Mouse (Mus musculus): ENCODE results near the gene Eya2. TPM values are rescaled to one million over a fixed set of nuclear protein-coding genes. Genes with fewer than 3 reads are reported as not detected.
A peak's percentile ranks its signal among the peaks of the same experiment; 100 is the strongest.

The Eya2 gene
- polyA plus RNA-seq, 1 experiment, result 0.12 TPM

DNA sequence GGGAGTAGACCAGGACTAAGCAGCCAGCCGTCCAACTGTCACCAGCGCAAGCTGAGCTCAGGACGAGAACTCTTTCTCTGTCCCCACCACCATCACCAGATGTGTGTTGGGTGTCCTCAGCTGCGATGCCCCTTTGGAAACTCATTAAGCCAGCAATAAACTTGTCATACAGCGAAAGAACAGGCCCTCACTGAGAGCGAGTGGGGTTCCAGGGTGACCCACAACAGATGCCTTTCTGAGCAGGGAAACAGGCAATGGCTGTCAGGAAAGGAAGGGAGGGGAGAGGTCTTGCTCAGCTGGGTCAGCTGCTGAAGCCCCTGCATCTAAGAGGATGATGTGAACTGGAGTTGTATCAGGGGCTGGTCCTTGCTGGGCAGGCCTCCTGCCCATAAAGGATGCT, 2.7 kb downstream of the Eya2 start:
- Histone ChIP-seq H3K79me2 (ENCODE audit: control insufficient read depth, insufficient read depth) (no peaks in the 10 kb centered on the region), H3K27me3 (ENCODE audit: control insufficient read depth, insufficient read depth, insufficient read length) (peaks cover 40% of the 10 kb centered on the region), H3ac (ENCODE audit: control insufficient read depth, insufficient read length) (no peak overlapping the region), H3K36me3 (ENCODE audit: control insufficient read depth, insufficient read depth) (no peaks in the 10 kb centered on the region), H3K4me2 (ENCODE audit: low read depth) (no peak overlapping the region), H3K4me3 (no peak overlapping the region)
- TF ChIP-seq MYOG (IDR thresholded peaks at IDR 0.05; ENCODE audit: control insufficient read depth in 1 of 3, insufficient read depth in 1 of 3, insufficient read length in 2 of 3, low read depth in 2 of 3) (no peak), USF1 (IDR thresholded peaks at IDR 0.05; ENCODE audit: low read depth) (no peak), TCF12 (IDR thresholded peaks at IDR 0.05; ENCODE audit: insufficient read depth, poor library complexity, severe bottlenecking) (no peak), MAX (IDR thresholded peaks at IDR 0.05; ENCODE audit: low read depth) (no peak)

DNA sequence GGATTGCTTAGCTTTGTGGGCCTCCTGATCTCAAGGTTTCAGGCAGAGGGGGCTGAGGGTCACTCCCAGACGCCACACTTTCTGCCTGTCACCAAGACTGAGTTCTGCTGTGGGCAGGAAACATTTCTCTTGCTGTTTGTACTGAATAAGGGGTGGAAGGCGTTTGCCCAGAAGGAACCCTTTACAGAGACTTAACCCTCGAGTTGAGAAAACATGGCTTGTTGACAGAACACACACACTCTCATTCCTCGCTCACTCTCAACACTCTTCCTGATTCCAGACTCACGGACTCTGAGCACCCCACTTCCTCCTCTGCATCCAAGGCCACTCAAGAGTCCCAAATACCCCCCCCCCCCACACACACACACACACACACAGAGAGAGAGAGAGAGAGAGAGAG, 3.3 kb downstream of the Eya2 start:
- Histone ChIP-seq H3K4me3 (no peak overlapping the region), H3K79me2 (ENCODE audit: control insufficient read depth, insufficient read depth) (no peaks in the 10 kb centered on the region), H3K4me2 (ENCODE audit: low read depth) (no peak overlapping the region), H3ac (ENCODE audit: control insufficient read depth, insufficient read length) (no peak overlapping the region), H3K36me3 (ENCODE audit: control insufficient read depth, insufficient read depth) (no peaks in the 10 kb centered on the region), H3K27me3 (ENCODE audit: control insufficient read depth, insufficient read depth, insufficient read length) (peaks cover 38% of the 10 kb centered on the region)
- TF ChIP-seq REST (IDR thresholded peaks at IDR 0.05; ENCODE audit: insufficient read depth, insufficient read length) (no peak), TCF3 (IDR thresholded peaks at IDR 0.05; ENCODE audit: insufficient read length, low read depth) (no peak), CEBPB (IDR thresholded peaks at IDR 0.05; ENCODE audit: insufficient read depth, poor library complexity, severe bottlenecking) (no peak), E2F4 (IDR thresholded peaks at IDR 0.05; ENCODE audit: insufficient read depth) (no peak), MYOG (IDR thresholded peaks at IDR 0.05; ENCODE audit: control insufficient read depth in 1 of 3, insufficient read depth in 1 of 3, insufficient read length in 2 of 3, low read depth in 2 of 3) (no peak), MAX (IDR thresholded peaks at IDR 0.05; ENCODE audit: low read depth) (no peak), USF1 (IDR thresholded peaks at IDR 0.05; ENCODE audit: low read depth) (no peak), POLR2A (IDR thresholded peaks at IDR 0.05; ENCODE audit: insufficient read length, low read depth) (no peak), POLR2AphosphoS2 (IDR thresholded peaks at IDR 0.05; ENCODE audit: insufficient read length, low read depth) (no peak), TCF12 (IDR thresholded peaks at IDR 0.05; ENCODE audit: insufficient read depth, poor library complexity, severe bottlenecking) (no peak), SRF (IDR thresholded peaks at IDR 0.05; ENCODE audit: control insufficient read depth, insufficient read length, low read depth) (no peak), MYOD1 (IDR thresholded peaks at IDR 0.05; ENCODE audit: control insufficient read depth in 1 of 3, insufficient read length in 2 of 3, low read depth in 2 of 3) (no peak)

DNA sequence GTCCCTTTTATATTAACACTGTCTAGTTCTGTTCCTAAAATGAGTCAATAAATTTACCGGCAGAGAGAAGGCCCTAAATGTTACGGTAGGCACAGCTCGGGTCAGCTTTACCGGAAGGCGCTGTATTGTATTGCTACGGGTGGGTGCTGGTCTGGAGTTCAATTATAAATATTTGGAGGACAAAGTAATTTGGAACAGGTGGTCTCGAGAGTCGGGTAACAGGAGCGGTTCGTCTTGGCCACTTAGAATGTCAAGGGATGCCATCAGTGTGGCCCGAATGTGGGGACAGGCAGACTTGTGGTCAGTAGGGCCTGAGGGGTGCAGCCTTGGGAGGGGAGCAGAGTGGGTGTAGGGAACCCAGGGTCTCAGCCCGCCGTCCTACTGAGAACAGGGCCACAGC, 4.7 kb downstream of the Eya2 start:
- Histone ChIP-seq H3K4me2 (ENCODE audit: low read depth) (no peak overlapping the region), H3K79me2 (ENCODE audit: control insufficient read depth, insufficient read depth) (no peaks in the 10 kb centered on the region), H3K27me3 (ENCODE audit: control insufficient read depth, insufficient read depth, insufficient read length) (peaks cover 30% of the 10 kb centered on the region), H3ac (ENCODE audit: control insufficient read depth, insufficient read length) (no peak overlapping the region), H3K36me3 (ENCODE audit: control insufficient read depth, insufficient read depth) (no peaks in the 10 kb centered on the region), H3K4me3 (no peak overlapping the region)
- TF ChIP-seq MYOG (IDR thresholded peaks at IDR 0.05; ENCODE audit: control insufficient read depth in 1 of 3, insufficient read depth in 1 of 3, insufficient read length in 2 of 3, low read depth in 2 of 3) (peak in 1 of 3 experiments; percentile 25), POLR2AphosphoS2 (IDR thresholded peaks at IDR 0.05; ENCODE audit: insufficient read length, low read depth) (no peak)

DNA sequence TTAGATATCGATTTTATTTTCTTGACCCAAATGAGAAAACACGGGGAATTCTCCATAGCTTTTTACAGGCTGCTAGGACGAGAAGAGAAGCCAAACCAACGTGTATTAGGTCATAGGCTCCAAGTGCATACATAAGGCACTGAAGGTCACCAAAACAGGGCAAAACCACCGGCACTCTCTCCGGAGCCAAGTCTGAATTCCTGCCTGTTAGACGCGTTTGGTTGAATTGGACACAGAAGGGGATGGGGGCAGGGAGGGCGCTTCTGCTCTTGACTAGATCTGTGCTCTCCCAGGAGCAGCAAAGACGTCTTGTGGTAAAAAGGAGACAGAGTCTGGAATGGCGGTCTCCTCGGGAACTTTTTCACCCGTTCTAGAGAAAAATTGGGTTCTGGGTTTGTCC, 6.1 kb downstream of the Eya2 start:
- Histone ChIP-seq H3ac (ENCODE audit: control insufficient read depth, insufficient read length) (no peak overlapping the region), H3K27me3 (ENCODE audit: control insufficient read depth, insufficient read depth, insufficient read length) (peaks cover 17% of the 10 kb centered on the region), H3K36me3 (ENCODE audit: control insufficient read depth, insufficient read depth) (no peaks in the 10 kb centered on the region), H3K79me2 (ENCODE audit: control insufficient read depth, insufficient read depth) (no peaks in the 10 kb centered on the region), H3K4me3 (no peak overlapping the region), H3K4me2 (ENCODE audit: low read depth) (no peak overlapping the region)
- TF ChIP-seq MAX (IDR thresholded peaks at IDR 0.05; ENCODE audit: low read depth), result no peak

DNA sequence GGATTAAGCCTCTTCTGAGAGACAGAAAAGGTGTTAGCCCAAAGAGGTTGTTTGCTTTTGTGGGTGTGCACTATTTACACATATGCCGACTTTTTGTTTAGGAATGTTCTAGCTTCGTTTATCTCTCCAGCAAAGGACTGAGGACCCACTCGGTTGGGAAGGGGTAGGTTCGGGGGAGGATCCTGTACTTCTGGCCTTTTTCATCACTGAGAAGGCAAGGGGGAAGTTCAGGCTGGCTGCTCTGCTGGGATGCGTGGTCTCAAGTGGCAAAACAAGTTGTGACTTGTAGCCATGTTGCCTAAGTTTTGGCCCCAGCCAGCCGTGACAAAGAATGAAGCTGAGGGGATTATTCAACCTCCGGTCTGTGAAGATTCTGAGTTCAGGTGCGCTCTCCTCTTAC, 6.8 kb downstream of the Eya2 start:
- Histone ChIP-seq H3ac (ENCODE audit: control insufficient read depth, insufficient read length) (no peak overlapping the region), H3K27me3 (ENCODE audit: control insufficient read depth, insufficient read depth, insufficient read length) (peaks cover 12% of the 10 kb centered on the region), H3K4me3 (no peak overlapping the region), H3K79me2 (ENCODE audit: control insufficient read depth, insufficient read depth) (no peaks in the 10 kb centered on the region), H3K36me3 (ENCODE audit: control insufficient read depth, insufficient read depth) (no peaks in the 10 kb centered on the region), H3K4me2 (ENCODE audit: low read depth) (no peak overlapping the region)
- TF ChIP-seq POLR2AphosphoS2 (IDR thresholded peaks at IDR 0.05; ENCODE audit: insufficient read length, low read depth), result no peak

DNA sequence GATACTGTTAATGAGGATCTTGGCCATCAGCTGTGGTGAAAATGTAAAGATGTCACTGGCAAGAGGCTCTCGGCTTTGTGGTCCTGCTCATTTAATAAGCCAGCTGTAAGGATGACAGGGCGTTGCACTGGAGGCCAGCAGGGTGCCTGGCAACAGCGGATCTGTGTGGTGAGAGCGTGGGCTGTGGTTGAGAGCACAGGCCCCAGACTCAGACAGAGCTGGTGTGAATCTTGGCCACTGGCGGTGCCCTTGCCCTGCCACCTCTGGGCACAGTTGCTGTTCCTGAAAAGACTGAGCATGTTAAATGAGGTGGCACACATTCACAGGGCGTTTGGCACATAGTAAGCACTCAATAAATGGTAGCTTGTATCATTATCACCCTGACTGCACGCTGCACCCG, 8.9 kb downstream of the Eya2 start:
- Histone ChIP-seq H3K4me3 (no peak overlapping the region), H3K36me3 (ENCODE audit: control insufficient read depth, insufficient read depth) (no peaks in the 10 kb centered on the region), H3K4me2 (ENCODE audit: low read depth) (peak overlapping the region; percentile 38), H3K79me2 (ENCODE audit: control insufficient read depth, insufficient read depth) (no peaks in the 10 kb centered on the region), H3ac (ENCODE audit: control insufficient read depth, insufficient read length) (no peak overlapping the region), H3K27me3 (ENCODE audit: control insufficient read depth, insufficient read depth, insufficient read length) (peaks cover 4% of the 10 kb centered on the region)
- TF ChIP-seq REST (IDR thresholded peaks at IDR 0.05; ENCODE audit: insufficient read depth, insufficient read length), result no peak
- TF ChIP-seq MYOG (IDR thresholded peaks at IDR 0.05; ENCODE audit: control insufficient read depth in 1 of 3, insufficient read depth in 1 of 3, insufficient read length in 2 of 3, low read depth in 2 of 3), result peak in 2 of 3 experiments; percentile 73 to 92
- TF ChIP-seq POLR2A (IDR thresholded peaks at IDR 0.05; ENCODE audit: insufficient read length, low read depth), result no peak
- peak; percentile 77 for TF ChIP-seq TCF3 (IDR thresholded peaks at IDR 0.05; ENCODE audit: insufficient read length, low read depth)
- peak; percentile 16 for TF ChIP-seq TCF12 (IDR thresholded peaks at IDR 0.05; ENCODE audit: insufficient read depth, poor library complexity, severe bottlenecking)
- TF ChIP-seq POLR2AphosphoS2 (IDR thresholded peaks at IDR 0.05; ENCODE audit: insufficient read length, low read depth), result no peak
- TF ChIP-seq MAX (IDR thresholded peaks at IDR 0.05; ENCODE audit: low read depth), result no peak
- TF ChIP-seq USF1 (IDR thresholded peaks at IDR 0.05; ENCODE audit: low read depth), result no peak
- TF ChIP-seq MYOD1 (IDR thresholded peaks at IDR 0.05; ENCODE audit: control insufficient read depth in 1 of 3, insufficient read length in 2 of 3, low read depth in 2 of 3), result peak in 2 of 3 experiments; percentile 27 to 85
- no peak for TF ChIP-seq E2F4 (IDR thresholded peaks at IDR 0.05; ENCODE audit: insufficient read depth)
- TF ChIP-seq SRF (IDR thresholded peaks at IDR 0.05; ENCODE audit: control insufficient read depth, insufficient read length, low read depth), result no peak
- TF ChIP-seq CEBPB (IDR thresholded peaks at IDR 0.05; ENCODE audit: insufficient read depth, poor library complexity, severe bottlenecking), result no peak
